Mouse (Mus musculus) activated CD4-positive, CD25-positive, alpha-beta regulatory T cell, adult 4 months (primary cell): ENCODE results near the gene Gna11. TPM values are rescaled to one million over a fixed set of nuclear protein-coding genes. Genes with fewer than 3 reads are reported as not detected.
A peak's percentile ranks its signal among the peaks of the same experiment; 100 is the strongest.

Experiments
- ATAC-seq: one replicate; pipeline ENCODE4 v1.8.0; 2017
- polyA plus RNA-seq, 2 experiments: library from polyadenylated mRNA; unstranded; fragments of 100-300 nt; shearing (Covaris generic); gene quantifications; one replicate each; pipeline ENCODE4 v1.2.1; 2017

Gna11 gene
- polyA plus RNA-seq, result 10 to 100 TPM; 21.7 to 24.5 TPM

DNA sequence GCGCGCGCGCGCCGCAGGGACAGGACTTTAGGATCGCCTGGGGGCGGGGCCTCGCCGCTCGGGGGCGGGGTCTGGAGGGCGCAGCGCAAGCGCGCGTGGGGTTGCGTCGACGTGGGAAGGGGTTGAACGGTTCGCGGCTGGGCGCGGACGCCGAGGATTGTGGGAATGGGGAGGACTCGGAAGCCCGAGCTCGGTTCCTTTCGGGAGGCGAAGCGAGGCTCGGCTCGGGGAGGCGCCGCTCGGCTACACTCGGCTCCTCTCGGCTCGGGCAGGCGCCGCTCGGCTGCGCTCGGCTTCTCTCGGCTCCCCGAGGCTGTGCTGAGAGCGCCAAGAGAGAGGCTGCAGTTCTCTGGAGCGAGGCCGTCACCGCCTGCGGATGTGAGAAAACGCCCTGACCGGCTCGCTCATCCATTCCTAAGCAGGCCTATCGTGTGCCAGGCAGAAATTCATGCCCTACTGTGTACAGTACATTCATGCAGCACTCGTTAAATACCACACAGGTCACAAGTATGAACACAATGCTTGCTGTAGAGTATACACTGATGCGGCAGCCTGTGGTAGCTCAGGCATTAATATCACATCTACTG is at the start of gene Gna11:
TSS of gene Gna11 (minus strand) at position 30 of the 587 bp plus-strand sequence.
- peak; percentile 92 for ATAC-seq

- ATAC-seq, result no peak
Observed at GRCm38 (mm10) chr10:81593935-81594334, 48.9 kb upstream of the Gna11 start.

- ATAC-seq, result no peak
Observed at GRCm38 (mm10) chr10:81593223-81593622, 48.2 kb upstream of the Gna11 start.

DNA sequence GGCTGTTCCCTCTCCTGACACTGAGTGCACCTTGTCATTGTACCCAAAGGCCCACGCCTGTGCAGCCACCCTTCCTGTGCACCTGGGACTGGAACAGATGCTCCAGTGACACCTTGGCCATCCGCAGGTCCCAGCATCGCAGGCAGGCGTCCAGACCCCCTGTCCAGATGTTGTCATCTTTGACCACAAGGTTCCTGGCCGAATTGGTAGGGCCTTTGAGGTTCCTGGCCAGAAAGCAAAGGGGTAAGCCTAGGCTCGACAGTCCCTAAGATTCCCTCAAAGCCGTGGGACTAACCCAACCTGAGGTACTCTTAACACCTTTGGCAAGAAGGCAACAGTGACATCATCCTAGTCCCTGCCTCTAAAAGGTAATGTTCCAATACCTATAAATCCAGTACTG is 47.6 kb upstream of the Gna11 start:
- no peak for ATAC-seq

GRCm38 (mm10) chr10:81591846-81592245 is 46.9 kb upstream of the Gna11 start:
- no peak for ATAC-seq

DNA sequence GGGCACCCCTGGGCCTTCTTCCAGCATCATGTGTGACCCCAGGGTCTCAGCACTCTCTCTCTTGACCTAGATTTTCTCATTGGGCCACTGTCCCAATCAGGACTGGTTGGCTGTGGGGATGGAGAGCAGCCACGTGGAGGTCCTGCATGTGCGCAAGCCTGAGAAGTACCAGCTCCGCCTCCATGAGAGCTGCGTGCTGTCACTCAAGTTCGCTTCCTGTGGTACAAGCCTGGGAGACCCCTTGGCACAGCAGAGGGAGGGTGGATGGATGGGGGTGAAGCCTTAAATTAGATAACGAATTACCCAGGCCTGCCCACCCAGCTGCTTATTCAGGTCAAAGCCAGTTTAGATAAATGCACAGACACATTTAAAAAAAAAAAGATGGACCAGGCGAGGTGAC is 43.7 kb upstream of the Gna11 start:
- no peak for ATAC-seq

DNA sequence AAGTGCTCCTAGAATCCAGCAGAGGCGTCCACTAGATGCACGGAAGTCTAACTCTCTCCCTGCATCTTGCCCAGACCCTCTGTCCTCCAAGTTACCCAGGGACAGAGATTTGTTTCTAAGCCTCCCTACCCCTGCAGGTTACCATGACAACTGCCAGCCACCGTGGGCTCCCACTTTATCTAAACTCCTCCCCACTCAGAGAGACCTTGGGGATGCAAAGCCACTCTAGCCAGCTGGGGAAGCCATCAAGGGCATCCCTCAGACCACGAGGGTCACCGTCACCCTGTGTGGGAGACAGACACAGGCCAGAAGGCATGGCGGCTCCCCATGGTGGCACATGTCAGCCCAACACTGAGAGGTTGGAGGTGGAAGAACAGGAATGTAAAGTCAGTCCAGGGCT is 38.4 kb upstream of the Gna11 start:
- no peak for ATAC-seq

DNA sequence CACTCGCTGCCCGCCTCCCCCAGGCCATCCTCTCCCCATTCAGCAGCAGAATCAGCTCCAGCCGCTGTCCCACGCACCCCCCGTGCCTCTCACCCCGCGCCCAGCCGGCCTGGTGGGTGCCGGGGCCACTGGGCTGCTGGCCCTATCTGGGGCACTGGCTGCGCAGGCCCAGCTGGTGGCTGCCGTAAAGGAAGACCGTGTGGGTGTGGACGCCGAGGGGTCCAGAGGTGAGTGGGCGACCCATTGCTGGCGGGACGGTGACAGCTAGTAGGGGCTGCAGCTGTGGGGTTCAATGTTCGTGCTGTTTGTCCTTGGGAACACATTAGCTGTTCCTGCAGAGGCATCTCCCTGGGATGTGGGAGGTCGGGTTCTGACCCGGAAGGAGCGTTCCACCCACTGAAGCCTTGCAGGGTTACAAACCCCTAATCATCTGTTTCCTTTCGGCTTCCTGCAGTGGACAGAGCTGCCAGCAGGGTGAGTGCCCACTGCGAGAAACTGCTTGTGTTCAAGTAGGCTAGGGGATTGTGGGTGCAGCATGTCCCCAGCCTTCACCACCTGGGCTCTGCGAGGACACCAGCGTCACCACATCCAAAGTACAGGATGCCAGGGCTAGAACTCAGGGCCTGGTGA is 35.6 kb upstream of the Gna11 start:
- peak; percentile 54 for ATAC-seq

DNA sequence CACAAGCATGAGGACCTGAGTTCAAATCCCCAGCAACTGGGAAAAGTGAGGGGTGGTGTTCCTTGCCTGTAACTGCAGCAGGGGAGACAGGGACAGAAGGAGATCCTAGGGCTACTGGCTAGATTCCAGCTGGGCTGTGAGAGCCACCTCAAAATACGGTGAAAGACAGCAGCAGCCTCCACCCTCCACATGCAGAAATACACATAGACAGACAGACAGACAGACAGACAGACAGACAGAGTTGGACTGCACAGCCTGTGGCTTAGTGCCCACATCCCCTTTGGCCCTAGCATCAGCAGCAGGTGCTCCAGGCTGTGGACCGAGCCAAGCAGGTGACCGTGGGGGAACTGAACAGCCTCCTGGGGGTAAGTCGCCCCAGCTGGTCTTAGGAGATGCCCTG is 35.0 kb upstream of the Gna11 start:
- no peak for ATAC-seq

GRCm38 (mm10) chr10:81575695-81576094 is 30.7 kb upstream of the Gna11 start:
- ATAC-seq, result no peak

- no peak for ATAC-seq
Observed at GRCm38 (mm10) chr10:81575208-81575631, 30.2 kb upstream of the Gna11 start.

DNA sequence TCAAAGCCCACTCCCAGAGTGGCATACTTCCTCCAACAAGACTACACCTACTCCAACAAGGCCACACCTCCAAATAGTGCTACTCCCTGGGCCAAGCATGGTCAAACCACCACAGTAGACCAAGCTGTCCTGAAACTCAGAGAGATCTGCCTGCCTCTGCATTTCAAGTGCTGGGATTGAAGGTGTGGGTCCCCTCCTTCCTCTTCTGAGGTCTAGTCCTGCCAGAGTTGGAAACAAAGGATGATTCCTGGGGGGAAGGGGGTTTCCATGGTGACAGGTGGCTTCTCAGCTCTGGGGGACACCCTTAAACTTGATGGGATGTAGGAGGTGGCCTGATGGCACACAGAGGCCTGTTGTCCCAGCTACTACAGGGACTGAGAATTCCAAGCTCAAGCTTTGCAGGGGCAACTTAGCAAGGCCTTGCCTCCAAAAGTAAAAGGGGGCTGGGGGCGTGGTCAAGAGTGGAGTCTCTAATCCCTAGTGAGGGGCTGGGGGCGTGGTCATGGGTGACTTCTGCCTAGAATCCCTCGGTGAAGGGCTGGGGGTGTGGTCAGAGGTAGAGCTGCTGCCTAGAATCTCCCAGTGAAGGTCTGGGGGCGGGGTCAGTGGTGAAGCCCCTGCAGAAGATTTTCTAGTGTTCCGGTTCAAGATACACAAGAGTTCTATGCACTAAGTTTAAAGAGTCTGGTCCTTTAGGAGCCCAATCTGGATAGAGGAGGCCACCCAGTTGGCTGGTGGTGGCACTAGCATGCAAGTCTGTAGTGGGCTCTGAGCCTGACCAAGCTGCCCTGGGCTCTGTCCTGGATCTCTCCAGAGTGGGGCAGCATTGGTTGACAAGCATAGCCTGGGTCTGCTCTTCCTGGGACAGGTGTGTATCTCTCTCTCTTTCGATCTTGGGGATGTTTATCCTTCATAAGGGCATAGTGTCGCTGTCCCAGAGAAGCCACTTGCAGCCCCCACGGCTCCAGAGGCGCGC is 29.4 kb upstream of the Gna11 start, which contains the start of gene Tle2:
TSS of gene Tle2 (plus strand) at position 481 of the 976 bp plus-strand sequence.
- no peak for ATAC-seq

DNA sequence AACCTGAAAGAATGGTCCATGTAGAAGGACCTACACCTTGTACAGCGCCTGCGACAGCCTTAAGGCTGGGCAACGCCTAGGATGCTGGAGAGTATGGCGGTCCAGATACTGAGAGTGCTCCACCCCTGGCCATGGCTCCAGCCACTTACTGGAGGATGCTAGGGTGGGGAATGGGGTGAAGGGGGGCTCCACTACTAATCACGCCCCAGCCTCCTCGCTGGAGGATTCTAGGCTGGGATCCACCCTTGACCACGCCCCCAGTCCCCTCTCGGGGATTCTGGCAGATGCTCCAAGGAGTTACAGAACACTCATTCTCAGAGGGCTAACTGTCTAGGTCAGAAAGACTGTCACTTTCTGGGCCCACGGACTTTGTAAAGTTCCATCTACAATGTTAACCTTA is 28.0 kb upstream of the Gna11 start:
- ATAC-seq, result no peak

- no peak for ATAC-seq
Observed at GRCm38 (mm10) chr10:81572133-81572671, 27.2 kb upstream of the Gna11 start.

GRCm38 (mm10) chr10:81571501-81571876 is 26.5 kb upstream of the Gna11 start:
- peak; percentile 82 for ATAC-seq

GRCm38 (mm10) chr10:81570831-81571500 is 26.0 kb upstream of the Gna11 start:
- ATAC-seq, result peak; percentile 54

DNA sequence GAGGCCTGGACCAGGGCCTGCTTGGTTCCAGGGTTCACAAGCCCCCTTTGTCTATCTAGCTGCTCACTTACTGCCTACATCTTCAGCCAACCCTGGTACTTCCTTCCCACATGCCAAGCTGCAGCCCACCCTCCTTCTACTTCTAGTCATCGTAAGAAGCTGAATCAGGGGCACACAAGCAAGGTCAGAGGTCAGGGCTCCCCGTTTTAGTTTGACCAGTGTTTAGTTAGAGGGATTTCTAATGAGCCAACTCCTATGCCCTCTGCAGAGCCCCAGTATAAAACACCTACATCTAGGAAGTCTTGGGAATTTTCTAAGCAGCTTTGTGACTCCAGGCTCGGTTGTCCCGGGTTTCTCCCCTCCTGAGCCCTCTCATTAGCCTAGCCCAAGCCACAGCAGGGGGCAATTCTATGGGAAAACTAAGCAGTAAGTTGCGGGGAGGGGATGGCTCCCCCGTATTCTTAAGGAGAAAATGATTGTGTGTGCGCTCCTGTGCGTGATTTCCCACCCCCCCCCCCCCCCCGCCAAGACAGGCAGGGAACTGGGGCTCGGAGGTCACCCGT is 25.3 kb upstream of the Gna11 start:
- no peak for ATAC-seq

GRCm38 (mm10) chr10:81569507-81570237 is 24.7 kb upstream of the Gna11 start:
- ATAC-seq, result no peak

DNA sequence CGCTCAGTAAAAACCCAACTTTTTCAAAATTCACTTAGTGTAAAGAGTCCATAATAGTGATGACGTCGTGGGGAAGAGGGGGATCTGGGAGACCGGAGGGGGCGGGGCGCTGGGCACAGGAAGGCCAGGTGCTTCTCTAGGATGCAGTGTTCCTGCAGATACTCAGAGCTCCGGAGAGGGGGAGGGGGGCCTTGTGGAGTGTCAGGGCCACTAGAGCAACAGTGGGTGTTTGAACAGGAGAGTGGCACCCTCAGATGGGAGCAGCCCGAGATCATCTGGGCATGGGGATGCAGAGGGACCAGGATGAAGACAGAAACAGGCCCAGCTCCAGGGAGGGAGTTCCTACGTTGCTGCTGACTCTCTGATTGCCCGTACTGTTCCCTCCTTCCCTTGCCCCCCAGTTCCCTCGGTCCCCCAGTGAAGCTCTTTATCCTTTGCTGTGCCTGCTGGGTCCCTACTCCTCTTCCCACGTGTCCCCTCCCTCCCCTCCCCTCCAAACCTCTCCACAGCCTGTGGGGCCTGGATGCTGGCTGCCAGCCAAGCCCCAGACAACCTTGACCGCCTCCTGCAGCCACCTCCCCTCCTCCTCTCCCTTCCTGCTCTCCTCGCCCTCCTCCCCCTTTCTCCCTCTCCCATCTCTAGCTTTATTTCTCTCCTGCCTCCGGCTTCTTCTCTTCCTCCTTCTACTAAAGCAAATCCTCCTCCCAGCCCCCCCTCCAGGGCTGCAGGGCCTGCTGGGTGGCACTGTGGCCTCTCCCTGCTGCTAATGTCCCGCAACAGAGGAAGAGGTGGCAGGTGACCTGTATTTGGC is 23.6 kb upstream of the Gna11 start:
- no peak for ATAC-seq
